Mouse (Mus musculus) neural tube, embryonic 14.5 days (tissue): ENCODE results near the gene Pros1. TPM values are rescaled to one million over a fixed set of nuclear protein-coding genes. Genes with fewer than 3 reads are reported as not detected.
A peak's percentile ranks its signal among the peaks of the same experiment; 100 is the strongest.

Experiments used
- ATAC-seq: fragments of 200-750 bp; cut with Nextera tagmentation; 2 replicates; pipeline ENCODE4 v1.8.0; 2017; ENCODE audit warnings: low read depth, mild to moderate bottlenecking, moderate TSS enrichment, moderate library complexity
- H3K27ac ChIP-seq: fragments of 300-500 bp; sonication (generic); 2 replicates; pipeline ENCODE4 v1.5.1; 2014; ENCODE audit warnings: low read depth, mild to moderate bottlenecking, control low read depth, low read length, moderate library complexity, mixed read lengths
- H3K27me3 ChIP-seq: fragments of 300-500 bp; sonication (generic); 2 replicates; pipeline ENCODE4 v1.6.1; 2014; ENCODE audit warnings: low read length; ENCODE audit not compliant: control insufficient read depth, insufficient read depth
- H3K36me3 ChIP-seq: fragments of 300-500 bp; sonication (generic); 2 replicates; pipeline ENCODE4 v1.6.1; 2014; ENCODE audit warnings: low read length, mixed read lengths; ENCODE audit not compliant: control insufficient read depth, insufficient read depth
- H3K4me1 ChIP-seq: fragments of 300-500 bp; sonication (generic); 2 replicates; pipeline ENCODE4 v1.6.1; 2014; ENCODE audit warnings: low read length; ENCODE audit not compliant: control insufficient read depth, insufficient read depth
- H3K4me2 ChIP-seq: fragments of 300-500 bp; sonication (generic); 2 replicates; pipeline ENCODE4 v1.6.1; 2014; ENCODE audit warnings: mild to moderate bottlenecking, low read depth, low read length, control low read depth
- H3K4me3 ChIP-seq: fragments of 300-500 bp; sonication (generic); 2 replicates; pipeline ENCODE4 v1.5.1; 2014; ENCODE audit warnings: low read depth, low read length, control low read depth, mixed read lengths
- H3K9ac ChIP-seq: fragments of 300-500 bp; sonication (generic); replicated peaks from 2 replicates; pipeline ENCODE4 v1.6.1; 2014; ENCODE audit warnings: low read depth, mild to moderate bottlenecking, control low read depth, low read length, mixed read lengths
- H3K9me3 ChIP-seq: fragments of 300-500 bp; sonication (generic); 2 replicates; pipeline ENCODE4 v1.6.1; 2016; ENCODE audit warnings: low read length; ENCODE audit not compliant: control insufficient read depth
- WGBS: fragments of 180-500 bp; shearing (Covaris S2); extraction: QIAGEN DNeasy Blood & Tissue Kit; methylation state at CpG from one replicate; pipeline ENCODE4 v1.1.7; 2014; 5-methylcytosine and 5-hydroxymethylcytosine counted together
- microRNA-seq: library from miRNA; unstranded; fragments of <30 nt; microRNA quantifications from one replicate; pipeline ENCODE4, GENCODE M21; 2016
- polyA plus RNA-seq: library from polyadenylated mRNA; unstranded; fragments of >200 nt; fragmentation: Nextera tagmentation; extraction: Ambion mirVana; gene quantifications from 2 replicates; pipeline ENCODE4 v1.2.1, GENCODE M21; 2014

Gene Pros1
- polyA plus RNA-seq, 1 experiment from 2014 or later, result 12.2 TPM

- Histone ChIP-seq H3K27me3 (no peaks in the 10 kb centered on the region), H3K4me3 (no peak overlapping the region), H3K9ac (no peak overlapping the region), H3K9me3 (no peaks in the 10 kb centered on the region), H3K27ac (no peak overlapping the region), H3K4me1 (no peaks in the 10 kb centered on the region), H3K4me2 (no peak overlapping the region), H3K36me3 (no peaks in the 10 kb centered on the region)
- peak; percentile 69 for ATAC-seq
- WGBS, result 19% methylated on average over 6 of the region's 6 CpGs
These were observed 110.3 kb downstream of the Pros1 start for GRCm38 (mm10) chr16:62964361-62964763.

GRCm38 (mm10) chr16:62971673-62972332, 117.7 kb downstream of the Pros1 start:
- no peak for ATAC-seq
- H3K27me3 ChIP-seq, result no peaks in the 10 kb centered on the region
- 67% methylated on average over 1 of the region's 1 CpGs for WGBS

GRCm38 (mm10) chr16:62974926-62975325, 120.8 kb downstream of the Pros1 start:
- no peak overlapping the region for H3K4me3 ChIP-seq
- 83% methylated on average over 1 of the region's 1 CpGs for WGBS

More at GRCm38 (mm10) chr16:62971673-62972332, 117.7 kb downstream of the Pros1 start:
- H3K9me3 ChIP-seq, result no peaks in the 10 kb centered on the region
- no peak overlapping the region for H3K4me3 ChIP-seq
- H3K4me2 ChIP-seq, result no peak overlapping the region
- no peaks in the 10 kb centered on the region for H3K4me1 ChIP-seq
- H3K9ac ChIP-seq, result no peak overlapping the region
- H3K27ac ChIP-seq, result no peak overlapping the region
- H3K36me3 ChIP-seq, result no peaks in the 10 kb centered on the region

More at GRCm38 (mm10) chr16:62974926-62975325, 120.8 kb downstream of the Pros1 start:
- Histone ChIP-seq H3K9me3 (no peaks in the 10 kb centered on the region), H3K9ac (no peak overlapping the region), H3K4me1 (no peaks in the 10 kb centered on the region), H3K27ac (no peak overlapping the region), H3K36me3 (no peaks in the 10 kb centered on the region), H3K4me2 (no peak overlapping the region), H3K27me3 (no peaks in the 10 kb centered on the region)
- no peak for ATAC-seq

Small RNAs within 50 kb of the gene (microRNA-seq; reads per million reads assigned to microRNA genes)
- gene Gm25986, result not detected

Other genes with a start within 250 kb of the Pros1 start
- 12.8 and 13.5 TPM in 2 replicates for gene Nsun3, start 67.5 kb upstream of the Pros1 start, polyA plus RNA-seq
- 0.51 and 0.54 TPM in 2 replicates for gene Stx19, start 39.6 kb upstream of the Pros1 start, polyA plus RNA-seq
- 18.3 and 18.9 TPM in 2 replicates for gene Arl13b, start 7.3 kb upstream of the Pros1 start, polyA plus RNA-seq